Mouse (Mus musculus) limb, embryonic 15.5 days (tissue): ENCODE measurements at regions not wholly inside any gene's neighbourhood (a gene's known extent, or its start where the extent isn't known, plus 50 kb on each side); places are given as distances from the start of the nearest gene placed in this dataset.
A peak's percentile ranks its signal among the peaks of the same experiment; 100 is the strongest.

ENCODE experiments used
- ATAC-seq: fragments of 200-750 bp; cut with Nextera tagmentation; 2 replicates; pipeline ENCODE4 v1.8.0; 2017; ENCODE audit warnings: low read depth, moderate TSS enrichment; ENCODE audit not compliant: insufficient number of reproducible peaks, low FRiP score, low TSS enrichment
- H3K27ac ChIP-seq: fragments of 300-500 bp; sonication (generic); 2 replicates; pipeline ENCODE4 v1.5.1; 2015; ENCODE audit warnings: moderate library complexity, mild to moderate bottlenecking, inconsistent platforms
- H3K27me3 ChIP-seq: fragments of 300-500 bp; sonication (generic); 2 replicates; pipeline ENCODE4 v1.6.1; 2015; ENCODE audit warnings: inconsistent platforms
- H3K36me3 ChIP-seq: fragments of 300-500 bp; sonication (generic); 2 replicates; pipeline ENCODE4 v1.6.1; 2015; ENCODE audit warnings: inconsistent platforms
- H3K4me1 ChIP-seq: fragments of 300-500 bp; sonication (generic); 2 replicates; pipeline ENCODE4 v1.6.1; 2015; ENCODE audit warnings: inconsistent platforms
- H3K4me2 ChIP-seq: fragments of 300-500 bp; sonication (generic); 2 replicates; pipeline ENCODE4 v1.6.1; 2015; ENCODE audit warnings: mild to moderate bottlenecking, inconsistent platforms
- H3K4me3 ChIP-seq: fragments of 300-500 bp; sonication (generic); 2 replicates; pipeline ENCODE4 v1.5.1; 2015; ENCODE audit warnings: mild to moderate bottlenecking, inconsistent platforms
- H3K9ac ChIP-seq: fragments of 300-500 bp; sonication (generic); 2 replicates; pipeline ENCODE4 v1.6.1; 2015; ENCODE audit warnings: inconsistent platforms
- H3K9me3 ChIP-seq: fragments of 300-500 bp; sonication (generic); 2 replicates; pipeline ENCODE4 v1.6.1; 2016; ENCODE audit warnings: inconsistent platforms
- WGBS: fragments of 180-500 bp; shearing (Covaris S2); methylation state at CpG from one replicate; pipeline ENCODE4 v1.1.7; 2015; 5-methylcytosine and 5-hydroxymethylcytosine counted together

- ATAC-seq, result no peak
- H3K27ac ChIP-seq, result no peak overlapping the region
- H3K4me1 ChIP-seq, result no peaks in the 10 kb centered on the region
- H3K36me3 ChIP-seq, result no peaks in the 10 kb centered on the region
- H3K27me3 ChIP-seq, result no peaks in the 10 kb centered on the region
- H3K9me3 ChIP-seq, result no peaks in the 10 kb centered on the region
- H3K4me2 ChIP-seq, result no peak overlapping the region
- H3K9ac ChIP-seq, result no peak overlapping the region
- H3K4me3 ChIP-seq, result no peak overlapping the region
These were observed 342.2 kb upstream of the Gm11042 start for GRCm38 (mm10) chr12:74658406-74658805.

DNA sequence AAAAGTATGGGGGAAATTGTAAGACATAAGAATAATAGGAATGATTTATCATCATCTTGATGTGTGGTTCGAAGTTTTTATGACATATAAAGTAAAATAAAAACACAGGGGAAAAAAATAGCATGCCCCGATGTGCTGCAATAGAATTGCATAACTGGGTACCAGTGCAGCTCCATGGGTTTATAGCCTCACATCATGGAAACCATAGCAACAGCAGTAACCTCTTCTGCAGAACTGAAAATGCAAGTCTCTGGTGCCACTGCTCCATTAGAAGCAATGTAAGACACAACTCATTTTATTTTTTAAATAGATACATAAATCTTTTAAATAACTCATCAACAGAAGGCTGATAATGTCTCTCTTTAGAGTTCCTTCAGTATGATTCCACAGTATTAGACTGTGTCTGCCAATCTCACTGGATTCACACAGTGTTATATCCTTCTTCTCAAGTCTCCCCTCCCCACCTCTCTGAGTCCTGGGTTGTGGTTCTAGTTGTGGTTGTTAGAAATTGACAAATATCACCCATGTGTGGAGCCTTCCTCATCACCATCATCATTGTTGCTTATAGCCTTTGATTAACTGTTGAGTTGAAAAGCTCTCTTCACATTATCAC lies 340.9 kb upstream of the Gm11042 start:
- 43% methylated on average over 2 of the region's 2 CpGs for WGBS
- Histone ChIP-seq H3K36me3 (no peaks in the 10 kb centered on the region), H3K4me1 (no peaks in the 10 kb centered on the region), H3K4me2 (no peak overlapping the region), H3K27ac (no peak overlapping the region), H3K27me3 (no peaks in the 10 kb centered on the region), H3K4me3 (no peak overlapping the region), H3K9ac (no peak overlapping the region), H3K9me3 (no peaks in the 10 kb centered on the region)
- ATAC-seq, result no peak

- H3K9ac ChIP-seq, result no peak overlapping the region
- H3K9me3 ChIP-seq, result no peaks in the 10 kb centered on the region
- H3K4me3 ChIP-seq, result no peak overlapping the region
- no peak overlapping the region for H3K4me2 ChIP-seq
- no peak overlapping the region for H3K27ac ChIP-seq
- H3K4me1 ChIP-seq, result no peaks in the 10 kb centered on the region
- H3K27me3 ChIP-seq, result no peaks in the 10 kb centered on the region
- WGBS, result 65% methylated on average over 1 of the region's 1 CpGs
- no peak for ATAC-seq
- H3K36me3 ChIP-seq, result no peaks in the 10 kb centered on the region
These were observed 335.1 kb upstream of the Gm11042 start for GRCm38 (mm10) chr12:74651256-74651655.

DNA sequence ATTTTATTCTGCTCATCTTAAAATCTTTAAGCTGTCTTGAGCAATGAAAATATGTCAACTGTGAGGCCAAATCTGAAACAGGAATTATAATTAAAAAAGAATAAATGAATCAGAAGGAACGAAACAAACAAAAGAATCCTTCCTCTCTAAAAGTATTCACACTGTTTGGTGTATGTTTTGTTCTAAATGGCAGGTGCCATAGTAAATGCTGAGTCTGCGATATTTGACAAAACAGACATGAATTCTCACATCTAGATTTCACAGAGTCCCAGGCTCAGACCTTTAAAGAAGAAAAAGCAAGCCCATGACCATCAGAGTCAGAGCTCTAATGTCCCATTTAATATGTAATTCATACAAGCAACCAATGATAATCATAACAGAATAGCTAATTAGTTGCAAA lies 316.6 kb upstream of the Gm11042 start:
- Histone ChIP-seq H3K36me3 (no peaks in the 10 kb centered on the region), H3K27ac (no peak overlapping the region), H3K4me1 (no peaks in the 10 kb centered on the region), H3K9me3 (no peaks in the 10 kb centered on the region), H3K4me2 (no peak overlapping the region), H3K4me3 (no peak overlapping the region), H3K9ac (no peak overlapping the region), H3K27me3 (no peaks in the 10 kb centered on the region)
- no peak for ATAC-seq
- WGBS, result 86% methylated on average over 2 of the region's 2 CpGs

DNA sequence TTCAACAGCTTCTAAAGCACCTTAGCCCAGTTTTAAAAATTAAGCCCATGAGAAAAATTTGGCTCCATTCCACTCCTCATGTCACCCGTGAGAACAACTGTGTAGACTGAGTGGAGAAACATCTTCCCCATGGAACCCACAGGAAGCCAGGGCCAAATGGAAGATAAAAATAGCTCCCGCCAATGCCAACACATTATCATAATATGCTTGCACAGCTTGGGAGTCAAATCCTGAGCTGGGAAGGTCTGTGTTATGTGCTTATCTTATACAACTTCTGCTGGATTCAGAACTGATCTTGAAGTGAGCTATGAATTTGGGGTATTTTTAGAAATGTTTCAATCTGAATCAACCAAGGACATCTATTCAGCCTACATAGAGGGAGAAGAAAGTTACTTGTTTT lies 279.0 kb upstream of the Gm11042 start:
- ATAC-seq, result no peak
- Histone ChIP-seq H3K4me1 (no peaks in the 10 kb centered on the region), H3K9me3 (no peaks in the 10 kb centered on the region), H3K9ac (no peak overlapping the region), H3K4me3 (no peak overlapping the region), H3K27me3 (no peaks in the 10 kb centered on the region), H3K4me2 (no peak overlapping the region), H3K36me3 (no peaks in the 10 kb centered on the region), H3K27ac (no peak overlapping the region)
- 72% methylated on average over 2 of the region's 2 CpGs for WGBS

DNA sequence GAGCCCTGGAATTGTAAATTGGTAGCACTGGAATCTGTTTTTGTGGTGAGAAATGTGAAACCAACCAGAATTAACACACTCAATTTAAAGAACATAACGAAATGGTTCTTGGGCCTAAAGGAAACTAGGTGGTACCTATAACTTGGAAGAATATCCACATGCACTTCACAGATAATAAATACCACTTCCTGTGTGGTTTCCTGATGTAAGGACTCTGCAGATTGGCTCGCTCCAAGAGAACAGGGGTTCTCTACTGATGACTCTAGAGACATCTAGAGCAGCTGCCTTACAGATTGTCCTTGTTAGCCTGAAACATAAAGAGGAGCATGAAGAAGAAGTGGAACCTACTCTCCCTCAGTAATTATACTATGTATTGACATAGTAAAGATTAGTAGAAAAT lies 238.4 kb upstream of the Gm11042 start:
- Histone ChIP-seq H3K4me1 (no peaks in the 10 kb centered on the region), H3K36me3 (no peaks in the 10 kb centered on the region), H3K9ac (no peak overlapping the region), H3K27ac (no peak overlapping the region), H3K9me3 (no peaks in the 10 kb centered on the region), H3K4me3 (no peak overlapping the region), H3K4me2 (no peak overlapping the region), H3K27me3 (no peaks in the 10 kb centered on the region)
- ATAC-seq, result no peak
- 68% methylated on average over 2 of the region's 2 CpGs for WGBS

DNA sequence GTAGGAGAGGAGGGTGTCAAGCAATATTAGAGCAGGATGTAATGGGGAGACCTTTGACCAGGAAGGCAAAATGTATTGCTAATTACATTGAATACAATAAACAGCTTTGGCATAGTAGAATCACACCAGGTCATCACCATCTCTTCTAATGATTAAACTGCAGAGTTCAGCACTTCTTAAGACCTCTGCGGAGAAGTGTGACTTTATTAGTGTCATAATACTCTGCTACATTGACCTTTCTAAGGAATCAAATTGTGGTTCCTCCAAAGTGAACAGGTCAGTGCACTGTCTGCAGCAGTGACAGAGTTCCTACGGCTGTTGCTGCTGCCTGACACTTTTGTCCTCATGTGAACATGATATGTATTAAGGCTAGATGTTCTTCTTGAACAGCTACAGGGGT lies 228.0 kb upstream of the Gm11042 start:
- Histone ChIP-seq H3K4me3 (no peak overlapping the region), H3K27ac (no peak overlapping the region), H3K27me3 (no peaks in the 10 kb centered on the region), H3K9ac (no peak overlapping the region), H3K4me2 (no peak overlapping the region), H3K4me1 (no peaks in the 10 kb centered on the region), H3K36me3 (no peaks in the 10 kb centered on the region), H3K9me3 (no peaks in the 10 kb centered on the region)
- ATAC-seq, result no peak
- WGBS, result 79% methylated on average over 2 of the region's 2 CpGs

DNA sequence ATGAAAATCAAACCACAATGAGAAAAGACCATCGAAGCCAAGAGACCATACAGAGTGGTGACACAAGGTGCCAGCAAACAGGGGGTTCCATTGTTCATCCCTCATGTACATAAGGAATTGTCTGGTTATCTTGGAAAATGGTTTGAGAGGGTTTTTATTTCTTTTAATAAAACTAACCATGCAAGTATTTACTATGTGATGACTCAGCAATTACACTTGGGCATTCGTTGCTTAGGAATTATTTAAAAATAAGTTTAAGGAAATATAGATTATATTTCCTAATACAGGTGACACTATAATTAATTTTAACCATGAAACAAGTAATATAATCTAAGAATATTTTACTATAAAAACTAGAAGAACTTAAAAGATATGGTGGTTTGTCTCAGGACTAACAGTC lies 218.7 kb upstream of the Gm11042 start:
- no peaks in the 10 kb centered on the region for H3K36me3 ChIP-seq
- H3K4me3 ChIP-seq, result no peak overlapping the region
- no peak overlapping the region for H3K4me2 ChIP-seq
- no peak for ATAC-seq
- 73% methylated on average over 2 of the region's 2 CpGs for WGBS
- H3K9me3 ChIP-seq, result no peaks in the 10 kb centered on the region
- no peak overlapping the region for H3K9ac ChIP-seq
- no peaks in the 10 kb centered on the region for H3K4me1 ChIP-seq
- H3K27ac ChIP-seq, result no peak overlapping the region
- no peaks in the 10 kb centered on the region for H3K27me3 ChIP-seq

GRCm38 (mm10) chr12:74528983-74529566 lies 212.9 kb upstream of the Gm11042 start:
- no peak overlapping the region for H3K27ac ChIP-seq
- H3K4me1 ChIP-seq, result no peaks in the 10 kb centered on the region
- no peak overlapping the region for H3K4me2 ChIP-seq
- no peaks in the 10 kb centered on the region for H3K9me3 ChIP-seq
- WGBS, result 74% methylated on average over 5 of the region's 5 CpGs
- no peak for ATAC-seq
- H3K9ac ChIP-seq, result no peak overlapping the region
- H3K36me3 ChIP-seq, result no peaks in the 10 kb centered on the region
- no peaks in the 10 kb centered on the region for H3K27me3 ChIP-seq
- no peak overlapping the region for H3K4me3 ChIP-seq

GRCm38 (mm10) chr12:74527190-74527621 lies 211.0 kb upstream of the Gm11042 start:
- Histone ChIP-seq H3K4me3 (no peak overlapping the region), H3K36me3 (no peaks in the 10 kb centered on the region), H3K9me3 (no peaks in the 10 kb centered on the region), H3K27ac (no peak overlapping the region), H3K9ac (no peak overlapping the region), H3K4me1 (no peaks in the 10 kb centered on the region), H3K27me3 (no peaks in the 10 kb centered on the region), H3K4me2 (no peak overlapping the region)
- WGBS, result 76% methylated on average over 2 of the region's 2 CpGs
- ATAC-seq, result no peak

DNA sequence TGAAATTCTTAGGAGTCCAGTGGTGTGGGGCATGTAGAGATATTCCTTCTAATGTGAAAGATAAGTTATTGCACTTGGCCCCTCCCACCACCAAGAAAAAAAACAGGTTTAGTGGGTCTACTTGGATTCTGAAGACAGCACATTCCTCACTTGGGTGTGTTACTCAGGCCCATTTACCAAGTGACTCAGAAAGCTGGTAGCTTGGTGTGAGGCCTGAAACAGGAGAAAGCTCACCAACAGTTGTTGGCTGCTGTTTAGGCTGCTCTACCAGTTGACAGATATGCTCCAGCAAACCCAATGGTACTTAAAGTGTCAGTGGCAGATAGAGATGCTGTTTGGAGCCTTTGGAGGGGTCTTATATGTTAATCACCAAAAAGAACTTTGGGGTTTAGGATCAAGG lies 207.8 kb upstream of the Gm11042 start:
- no peaks in the 10 kb centered on the region for H3K27me3 ChIP-seq
- H3K4me1 ChIP-seq, result no peaks in the 10 kb centered on the region
- no peak overlapping the region for H3K4me3 ChIP-seq
- H3K9ac ChIP-seq, result no peak overlapping the region
- no peak for ATAC-seq
- no peak overlapping the region for H3K4me2 ChIP-seq
- no peaks in the 10 kb centered on the region for H3K9me3 ChIP-seq
- H3K27ac ChIP-seq, result no peak overlapping the region
- no peaks in the 10 kb centered on the region for H3K36me3 ChIP-seq

- no peak for ATAC-seq
- peaks cover 6% of the 10 kb centered on the region; the same call in 1 of the 2 replicates for H3K4me1 ChIP-seq
- H3K4me2 ChIP-seq, result no peak overlapping the region
- H3K9ac ChIP-seq, result no peak overlapping the region
- H3K9me3 ChIP-seq, result no peaks in the 10 kb centered on the region
- no peaks in the 10 kb centered on the region for H3K27me3 ChIP-seq
- H3K27ac ChIP-seq, result no peak overlapping the region
- H3K36me3 ChIP-seq, result no peaks in the 10 kb centered on the region
- no peak overlapping the region for H3K4me3 ChIP-seq
- WGBS, result 46% methylated on average over 6 of the region's 6 CpGs
These were observed 201.8 kb upstream of the Gm11042 start for GRCm38 (mm10) chr12:74518032-74518431.

DNA sequence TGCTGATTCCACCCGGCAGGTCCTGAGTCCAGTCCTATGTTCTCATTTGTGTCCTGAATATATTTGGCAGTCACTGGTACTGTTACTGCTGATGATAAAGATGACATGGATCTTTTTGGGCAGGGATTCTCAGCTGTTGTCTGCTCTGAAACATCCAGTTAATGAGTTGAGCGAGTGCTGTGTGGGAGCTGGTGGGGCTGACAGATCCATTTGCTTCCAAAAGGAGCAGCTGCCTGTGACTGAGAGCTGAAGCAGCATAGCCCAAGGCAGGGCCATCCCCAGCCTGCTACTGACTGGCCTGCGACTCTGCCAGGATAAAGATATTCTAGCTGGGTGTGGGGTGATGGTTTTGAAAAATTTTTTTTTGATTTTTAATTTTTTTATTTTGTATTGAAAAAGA lies 200.3 kb upstream of the Gm11042 start:
- Histone ChIP-seq H3K4me2 (no peak overlapping the region), H3K27me3 (no peaks in the 10 kb centered on the region), H3K4me1 (peaks cover 6% of the 10 kb centered on the region; the same call in 1 of the 2 replicates), H3K36me3 (no peaks in the 10 kb centered on the region), H3K9me3 (no peaks in the 10 kb centered on the region), H3K27ac (no peak overlapping the region), H3K4me3 (no peak overlapping the region), H3K9ac (no peak overlapping the region)
- 64% methylated on average over 3 of the region's 3 CpGs for WGBS
- ATAC-seq, result 0 out of 2 replicates have a peak, but pooled peaks have one; percentile 72
